Mouse (Mus musculus) megakaryocyte-erythroid progenitor cell, adult 5-6 weeks (primary cell): ENCODE measurements around the gene Wdr92. TPM values are rescaled to one million over a fixed set of nuclear protein-coding genes. Genes with fewer than 3 reads are reported as not detected.

Experiments
- ATAC-seq: replicated peaks from 2 replicates; pipeline ENCODE4 v1.8.0; 2016; ENCODE audit warnings: mild to moderate bottlenecking, inconsistent platforms; ENCODE audit not compliant: severe bottlenecking, poor library complexity, low FRiP score, low TSS enrichment
- total RNA-seq, 2 experiments: library from RNA; stranded (forward) in 1 of 2; stranded (reverse) in 1 of 2; fragments of 200-1000, 215-1000 nt in 1 of 2; fragments of >200 nt in 1 of 2; fragmentation: Nextera tagmentation in 1 of 2; gene quantifications; 2 replicates each; pipeline ENCODE4 v1.2.3; 2014 to 2017

Gene Wdr92
- total RNA-seq (2014; fragmentation: Nextera tagmentation): 37.3 and 42.1 TPM in 2 replicates
- total RNA-seq (2017): 62.6 and 67.4 TPM in 2 replicates

DNA sequence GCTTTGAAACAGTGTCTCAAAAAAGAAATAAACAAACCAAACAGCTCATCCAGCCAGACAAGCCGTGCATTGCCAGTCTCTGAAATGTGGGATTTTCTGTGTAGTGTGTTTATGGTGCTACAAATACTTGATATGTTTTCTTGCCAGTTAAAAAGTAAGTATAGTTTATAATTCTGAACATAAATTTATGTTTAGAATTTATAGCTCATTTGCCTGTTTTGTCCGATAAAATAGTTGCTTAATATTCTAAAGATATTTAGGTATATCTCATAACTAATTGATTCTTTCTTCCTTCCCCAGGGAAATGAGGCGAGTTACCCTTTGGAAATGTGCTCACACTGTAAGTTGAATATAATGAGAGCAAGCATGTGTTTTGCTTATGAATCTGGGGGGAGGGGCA lies at the start of gene Wdr92:
Gene Wdr92 (plus strand): TSS at position 301 of the 400 bp plus-strand sequence.
- ATAC-seq: no peak

DNA sequence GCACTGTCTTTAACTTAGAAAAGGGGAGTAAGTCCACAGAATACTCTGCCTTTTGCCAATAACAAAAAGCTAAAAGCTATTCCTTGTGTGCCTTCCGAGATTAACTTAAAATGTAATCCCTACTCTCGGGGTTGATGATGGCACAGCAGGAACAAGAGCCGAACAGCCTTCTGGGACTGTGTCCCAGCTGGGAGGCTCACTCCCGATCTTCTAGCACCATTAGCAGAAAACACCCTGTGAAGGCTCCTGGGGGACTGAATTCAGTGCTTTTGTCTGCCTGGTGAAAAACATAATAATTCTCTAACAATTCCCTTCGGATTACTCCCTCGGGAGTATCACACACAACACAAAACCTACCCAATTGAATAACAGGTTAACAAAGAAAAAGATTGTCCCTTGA lies 46.3 kb upstream of the Wdr92 start:
- no peak for ATAC-seq

DNA sequence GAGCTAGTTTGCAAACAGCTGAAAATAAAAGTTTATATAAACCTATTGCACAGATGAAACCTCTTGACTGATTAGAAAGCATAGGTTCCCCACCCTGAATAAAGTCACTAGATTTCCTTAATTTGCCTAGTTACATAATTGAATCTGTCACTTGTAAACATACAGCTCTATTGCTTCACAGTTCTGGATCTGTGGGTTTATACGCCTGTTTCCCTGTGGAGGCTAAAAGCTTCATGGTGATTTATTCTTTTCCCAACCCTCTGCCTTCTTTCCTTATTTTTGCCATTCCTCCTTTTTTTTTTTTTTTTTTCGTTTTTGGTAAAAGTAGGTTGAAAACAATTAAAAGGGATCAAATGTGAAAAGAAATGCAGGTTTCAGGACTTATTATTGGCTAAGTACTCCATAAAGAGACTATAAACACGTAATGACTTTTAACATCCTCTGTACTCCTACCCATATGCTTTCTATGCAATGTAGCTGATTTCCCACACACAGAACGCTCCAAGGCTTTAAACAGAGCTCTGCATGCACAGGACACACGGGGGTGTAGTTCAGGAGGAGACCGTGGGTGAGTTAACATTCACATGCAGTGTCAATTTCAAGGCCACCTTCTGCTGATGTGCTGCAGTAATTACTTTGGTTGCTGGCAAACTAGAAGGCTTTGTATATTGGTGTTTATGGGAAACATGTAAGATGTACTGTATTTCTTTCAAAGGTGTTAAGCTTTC lies 43.4 kb upstream of the Wdr92 start:
- ATAC-seq: no peak

DNA sequence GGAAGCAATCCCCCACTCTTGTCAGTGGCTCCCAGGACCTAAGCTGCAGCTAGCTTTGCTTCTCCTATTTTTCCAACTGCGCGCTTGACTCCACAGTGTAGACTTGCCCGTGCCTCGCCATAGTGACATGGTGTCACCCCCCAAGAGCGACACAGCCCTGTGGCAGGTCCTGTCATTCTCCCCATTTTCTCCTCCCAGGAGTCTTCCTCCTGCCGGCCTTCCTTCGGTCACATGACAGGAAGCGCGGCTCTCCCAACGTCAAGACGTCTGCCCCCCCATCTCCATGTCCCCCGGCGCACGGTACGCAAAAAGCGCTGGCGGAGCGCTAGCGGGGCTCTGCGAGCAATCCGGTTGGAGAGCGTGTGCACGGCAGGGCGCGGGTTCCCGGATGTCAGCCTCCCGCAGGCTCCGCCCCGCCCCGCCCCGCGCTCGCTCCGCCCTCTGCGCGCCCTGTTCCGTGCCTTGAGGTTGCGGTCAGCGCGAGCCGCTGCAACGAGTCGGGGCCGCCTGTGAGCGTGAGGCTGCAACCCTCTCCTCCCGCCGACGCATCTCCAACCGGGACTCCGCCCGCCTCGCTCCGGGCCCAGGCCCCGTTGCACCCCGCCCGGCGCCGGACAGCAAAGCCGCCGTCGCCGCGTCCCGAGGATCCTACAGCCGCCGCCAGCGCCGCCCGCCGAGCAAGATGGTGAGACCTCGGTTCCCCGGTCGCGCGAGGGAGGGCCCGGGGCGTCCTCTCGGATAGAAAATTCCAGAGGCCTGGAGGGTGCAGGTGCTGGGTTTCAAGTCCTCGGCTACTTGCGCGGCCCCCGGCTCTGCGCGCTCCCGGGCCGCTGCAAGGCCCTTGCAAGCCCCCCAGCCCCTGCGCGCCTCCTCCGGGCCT lies 22.8 kb upstream of the Wdr92 start, which contains the start of gene Ppp3r1:
Gene Ppp3r1 (plus strand): TSS at position 406 of the 880 bp plus-strand sequence.
- peak; percentile 93 for ATAC-seq

DNA sequence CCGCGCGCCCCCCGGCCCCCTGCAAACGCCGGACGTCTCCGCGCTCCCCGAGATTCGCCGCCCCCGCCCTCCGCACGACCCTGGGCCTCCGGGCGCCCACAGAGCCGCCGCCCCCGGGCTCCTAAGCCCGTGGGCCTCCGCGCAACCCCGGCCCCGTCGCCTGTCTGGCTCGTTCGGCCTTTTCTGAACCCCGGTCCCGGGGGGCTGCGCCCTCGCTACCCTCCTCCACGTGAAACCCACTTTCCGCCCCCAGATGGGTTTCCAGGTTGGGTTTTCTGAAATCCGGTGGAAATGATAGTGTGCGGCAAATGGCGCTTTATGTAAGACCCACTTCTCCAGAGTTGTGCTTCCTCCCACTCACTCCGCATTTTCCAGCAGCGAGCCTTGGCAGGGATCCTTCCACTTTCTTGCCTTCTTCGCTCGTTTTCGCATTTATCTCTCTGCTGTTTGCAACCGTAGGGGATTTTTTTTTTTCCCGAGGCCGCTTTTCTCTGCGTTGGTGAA lies 22.1 kb upstream of the Wdr92 start:
- no peak for ATAC-seq

DNA sequence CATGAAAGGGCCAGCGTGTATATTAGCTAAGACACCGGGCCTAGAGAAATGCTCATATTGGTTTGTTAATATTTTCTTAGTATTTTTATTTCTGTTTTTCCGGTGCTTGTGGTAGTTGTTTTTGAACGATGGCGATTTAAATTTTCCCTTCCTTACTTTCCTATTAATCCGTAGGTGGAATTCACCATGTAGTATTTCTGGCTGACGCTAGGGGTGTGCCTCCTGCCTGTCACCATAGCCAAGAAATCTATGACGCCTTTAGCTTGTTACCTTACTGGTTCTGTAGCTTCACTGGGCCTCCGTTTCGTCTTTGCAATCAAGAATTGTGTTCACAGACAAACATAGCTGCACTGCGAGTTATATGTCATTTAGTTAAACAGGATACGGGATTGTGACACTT lies 21.7 kb upstream of the Wdr92 start:
- ATAC-seq: peak; percentile 72

DNA sequence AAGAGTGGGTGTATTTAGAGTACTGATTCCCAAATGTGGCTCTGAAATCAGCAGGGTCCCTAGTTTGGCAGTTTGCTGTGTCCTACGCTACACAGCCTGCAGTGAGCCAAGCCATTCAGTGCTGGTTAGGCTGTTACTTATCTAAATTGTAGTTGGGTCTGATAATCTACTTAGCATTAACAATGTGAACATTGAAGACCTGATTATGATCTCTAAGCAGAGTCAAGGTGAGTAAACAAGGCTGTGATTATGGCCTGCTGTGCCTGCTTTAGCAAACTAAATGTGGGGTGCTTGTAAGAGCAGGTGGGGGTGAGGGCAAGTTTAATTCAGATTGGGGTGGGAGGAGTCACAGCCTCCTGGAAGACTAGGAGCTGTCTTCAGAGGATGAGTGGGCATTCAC lies 18.0 kb upstream of the Wdr92 start:
- no peak; the same call in 1 of the 2 replicates for ATAC-seq

DNA sequence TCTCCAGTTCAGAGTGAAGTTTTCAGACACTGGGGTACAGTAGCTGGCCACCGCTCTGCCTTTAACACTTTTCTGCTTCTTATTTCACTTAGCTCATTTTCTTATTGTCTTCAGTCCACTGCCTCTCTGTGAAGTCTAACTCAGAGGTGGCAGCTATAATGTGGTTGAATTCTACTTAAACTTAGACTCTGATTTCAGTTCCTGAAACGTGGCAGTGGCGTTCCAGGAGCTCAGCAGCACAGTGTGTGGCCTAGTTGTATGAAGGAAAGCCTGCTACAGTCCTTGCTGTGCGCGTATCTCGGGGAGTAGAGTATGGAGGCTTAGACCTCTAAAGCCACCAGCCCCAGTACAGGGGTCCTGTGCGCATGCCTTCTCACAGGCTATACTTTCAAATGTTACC lies 15.3 kb upstream of the Wdr92 start:
- no peak for ATAC-seq

DNA sequence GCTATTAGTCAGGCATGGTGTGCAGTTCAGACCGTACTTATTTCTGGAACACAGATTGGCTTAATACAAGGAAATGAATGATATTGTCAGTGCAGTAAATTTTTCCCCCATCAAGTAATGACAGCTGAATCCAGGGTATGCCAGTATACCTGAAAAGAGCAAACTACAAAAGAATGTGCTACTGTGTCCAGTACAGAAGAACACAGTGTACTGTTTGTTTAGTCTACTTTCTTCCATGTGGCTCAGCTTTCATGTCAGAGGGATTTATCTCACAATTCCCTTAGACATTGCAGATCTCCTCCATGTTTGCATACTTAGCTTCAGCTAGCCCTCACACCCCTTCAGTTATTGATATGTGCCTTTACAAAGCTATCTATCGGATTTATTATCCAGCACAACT lies 12.6 kb upstream of the Wdr92 start:
- no peak for ATAC-seq

DNA sequence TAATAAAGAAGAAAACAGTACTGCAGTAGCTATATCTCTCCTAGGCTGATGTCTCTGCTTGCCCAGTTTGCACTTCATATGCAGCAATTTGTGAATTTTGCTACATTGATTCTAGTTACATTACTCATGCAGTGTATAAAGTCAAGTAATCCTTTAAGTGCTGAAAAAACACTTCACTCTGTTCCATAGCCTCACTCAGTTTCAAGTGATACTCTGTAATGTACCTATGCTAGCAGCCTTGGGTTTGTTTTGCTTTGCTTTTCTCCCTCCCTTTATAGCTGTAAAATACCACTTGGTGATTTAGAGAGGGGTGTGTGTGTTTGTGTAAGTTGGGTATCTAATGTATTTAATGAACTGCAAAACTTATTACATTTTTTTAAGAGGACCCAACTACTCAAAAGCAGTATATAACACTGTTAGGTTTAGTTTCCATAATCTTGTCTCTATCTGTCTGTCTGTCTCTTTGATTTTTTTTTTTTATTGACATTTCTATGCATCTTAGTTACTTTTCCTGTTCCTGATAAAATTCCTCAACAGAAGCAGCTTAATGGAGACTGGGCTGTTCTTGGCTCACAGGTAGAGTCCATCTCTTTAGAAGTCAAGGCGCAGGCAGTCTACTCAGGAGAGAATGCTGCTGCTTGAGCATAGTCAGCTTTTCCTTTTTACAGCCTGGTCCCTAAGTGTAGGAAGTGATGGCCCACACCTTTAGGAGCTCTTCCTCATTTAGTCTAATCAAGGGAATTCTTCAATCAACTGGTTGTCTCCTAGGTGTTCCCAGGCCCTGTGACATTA lies 10.8 kb upstream of the Wdr92 start:
- ATAC-seq: no peak

DNA sequence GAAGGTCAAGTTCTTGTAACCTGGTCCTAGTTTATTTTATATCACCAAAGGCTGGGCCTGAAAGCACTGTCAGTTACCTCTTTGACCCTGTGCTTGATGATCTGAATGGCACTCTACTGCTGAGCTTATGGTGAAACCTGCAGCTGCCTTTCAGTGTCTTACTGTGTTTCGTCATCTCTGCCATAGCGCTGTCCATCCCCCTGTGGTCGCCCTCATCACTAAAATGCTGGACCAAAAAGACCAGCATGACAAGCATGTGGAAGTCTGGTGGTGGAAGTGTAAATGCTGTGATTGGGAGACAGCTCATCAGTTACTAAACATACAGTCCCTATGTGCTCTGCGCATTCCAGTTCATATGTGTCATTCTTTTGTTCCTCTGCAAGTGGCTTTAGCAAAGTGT lies 9.6 kb upstream of the Wdr92 start:
- no peak for ATAC-seq

DNA sequence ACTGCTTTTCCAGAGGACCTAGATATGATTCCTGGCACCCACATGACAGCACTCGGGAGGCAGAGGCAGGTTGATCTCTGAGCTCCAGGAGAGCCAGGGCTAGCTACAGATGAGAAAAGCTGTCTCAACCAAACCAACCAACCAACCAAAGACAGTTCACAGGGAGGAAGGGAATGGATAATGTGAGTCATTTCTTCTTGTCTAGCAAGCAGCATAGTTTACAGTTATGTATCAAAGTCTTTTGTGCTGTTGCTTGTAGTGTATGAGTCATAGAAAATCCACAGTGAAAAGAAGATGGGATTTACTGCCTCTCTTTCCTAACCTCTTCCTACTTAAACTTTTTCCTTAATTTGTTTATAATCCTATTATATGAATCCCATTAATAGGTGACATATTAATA lies 5.3 kb upstream of the Wdr92 start:
- no peak for ATAC-seq

DNA sequence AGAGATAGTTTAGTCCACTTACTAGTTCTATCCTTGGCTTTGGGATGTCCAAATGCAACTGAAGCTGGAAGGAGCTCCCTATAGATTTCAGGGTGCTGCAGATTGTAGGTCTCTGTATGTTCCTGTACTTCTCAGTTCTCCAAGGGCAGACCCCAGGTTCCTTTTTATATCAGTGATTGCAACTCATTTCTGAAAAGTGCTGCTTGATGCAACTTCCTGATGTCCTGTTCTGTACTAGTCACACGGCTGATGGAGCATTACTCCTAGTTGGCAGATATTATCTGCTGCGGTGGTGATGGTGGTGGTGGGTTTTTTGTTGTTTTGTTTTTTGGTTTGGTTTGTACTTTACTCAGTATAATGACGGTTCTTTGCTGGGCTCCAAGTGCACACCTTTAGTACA lies 1.2 kb upstream of the Wdr92 start:
- no peak for ATAC-seq

DNA sequence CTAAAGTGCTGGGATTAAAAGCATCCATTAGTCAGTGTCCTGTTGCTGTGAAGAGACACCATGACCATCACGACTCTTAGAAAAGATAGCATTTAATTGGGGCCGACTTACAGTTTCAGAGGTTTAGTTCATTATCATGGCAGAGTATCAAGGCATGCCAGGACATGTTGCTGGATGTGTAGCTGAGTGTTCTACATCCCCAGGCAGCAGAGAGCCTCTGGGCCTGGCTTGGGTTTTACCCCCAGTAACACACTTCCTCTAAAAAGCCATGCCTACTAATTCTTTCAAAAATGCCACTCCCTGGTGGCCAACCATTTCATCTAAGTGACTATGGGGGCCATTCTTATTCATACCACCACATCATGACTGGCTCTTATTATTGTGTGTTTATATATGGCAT lies 1.3 kb downstream of the Wdr92 start:
- no peak for ATAC-seq

DNA sequence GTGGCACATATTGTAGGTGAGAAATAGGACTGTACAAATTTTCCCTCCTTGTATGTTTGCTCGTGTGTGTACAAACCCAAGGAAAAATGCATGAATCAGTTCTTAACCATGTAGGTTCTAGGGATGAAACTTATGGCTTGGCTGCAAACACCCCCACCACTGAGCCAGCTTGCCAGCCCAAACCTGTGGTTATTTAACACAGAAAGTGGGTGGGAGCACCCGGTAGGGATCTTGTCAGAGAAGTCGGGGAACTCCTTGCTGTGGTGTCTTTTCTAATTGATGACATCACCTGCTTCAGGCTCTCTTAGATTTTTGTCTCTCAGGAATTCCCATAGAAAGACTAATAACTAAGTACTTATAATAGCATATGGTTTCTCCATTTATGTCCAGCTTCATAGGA lies 5.7 kb downstream of the Wdr92 start:
- ATAC-seq: no peak

DNA sequence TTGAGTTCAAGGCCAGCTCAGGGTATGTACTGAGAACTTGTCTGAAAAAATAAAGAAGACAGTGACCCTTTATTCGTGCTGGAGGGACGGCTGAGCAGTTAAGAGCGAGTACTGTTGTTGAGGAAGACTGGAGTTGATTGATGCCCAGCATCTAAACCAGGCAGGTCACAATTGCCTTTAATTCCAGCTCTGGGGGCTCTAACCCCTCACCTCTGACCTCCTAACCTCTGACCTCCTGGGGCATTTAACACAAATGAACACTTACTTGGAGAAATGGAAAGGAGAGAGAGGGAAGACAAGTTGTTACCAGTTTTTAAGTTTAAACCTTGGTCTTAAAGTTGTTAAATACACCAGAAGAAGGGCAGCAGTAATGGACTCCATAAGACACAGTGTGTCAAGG lies 6.9 kb downstream of the Wdr92 start:
- no peak for ATAC-seq

DNA sequence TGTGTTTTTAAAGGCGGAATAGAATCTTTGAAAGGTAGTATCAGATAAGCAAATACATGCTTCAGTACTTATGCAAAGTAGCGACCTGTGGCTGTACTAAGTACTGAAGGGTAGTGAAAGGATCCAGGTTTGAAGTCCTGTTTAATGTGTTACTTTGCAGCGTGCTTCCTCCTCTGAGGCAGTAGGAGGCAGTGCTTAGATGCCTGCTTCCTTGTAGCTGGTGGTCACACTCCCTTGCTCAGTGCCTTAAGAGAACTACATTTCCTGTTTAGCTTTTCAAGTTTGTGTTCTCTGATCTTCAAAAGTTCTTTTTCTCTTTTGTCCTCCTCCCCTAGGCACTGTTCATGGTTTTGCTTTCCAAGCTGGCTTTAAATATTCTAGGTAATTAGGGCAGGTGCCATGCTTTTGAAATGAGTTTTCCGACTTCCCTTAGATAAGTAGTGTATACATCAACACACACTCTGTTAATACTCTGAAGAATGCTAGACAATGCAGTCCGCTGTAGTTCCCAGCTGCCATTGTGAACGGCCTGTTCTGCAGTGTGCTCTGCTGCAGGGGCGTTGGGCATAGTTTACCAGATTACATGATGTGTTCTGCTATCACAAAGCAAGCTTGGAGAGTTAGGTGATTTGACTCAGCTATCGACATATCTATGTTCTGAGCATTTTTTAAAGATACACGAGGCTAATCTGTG lies 10.4 kb downstream of the Wdr92 start:
- peak; percentile 79 for ATAC-seq

DNA sequence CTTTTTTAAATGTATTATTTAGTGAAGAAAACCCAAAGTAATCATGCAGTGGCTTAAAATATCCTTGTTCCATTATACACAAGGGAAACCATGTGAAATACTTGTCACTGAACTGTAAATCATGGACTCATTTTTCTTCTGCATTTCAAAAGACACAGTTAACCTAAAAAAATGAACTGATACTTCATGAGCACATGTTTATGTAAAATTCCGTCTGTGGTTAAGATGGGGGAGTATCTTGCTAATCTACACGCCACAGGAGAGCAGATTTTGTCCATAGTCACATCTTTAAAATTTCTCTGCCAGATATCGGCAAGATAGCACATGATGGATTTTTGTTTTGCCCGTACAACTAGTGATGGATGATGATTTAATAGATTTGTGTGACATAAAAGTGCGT lies 17.3 kb downstream of the Wdr92 start:
- no peak for ATAC-seq

DNA sequence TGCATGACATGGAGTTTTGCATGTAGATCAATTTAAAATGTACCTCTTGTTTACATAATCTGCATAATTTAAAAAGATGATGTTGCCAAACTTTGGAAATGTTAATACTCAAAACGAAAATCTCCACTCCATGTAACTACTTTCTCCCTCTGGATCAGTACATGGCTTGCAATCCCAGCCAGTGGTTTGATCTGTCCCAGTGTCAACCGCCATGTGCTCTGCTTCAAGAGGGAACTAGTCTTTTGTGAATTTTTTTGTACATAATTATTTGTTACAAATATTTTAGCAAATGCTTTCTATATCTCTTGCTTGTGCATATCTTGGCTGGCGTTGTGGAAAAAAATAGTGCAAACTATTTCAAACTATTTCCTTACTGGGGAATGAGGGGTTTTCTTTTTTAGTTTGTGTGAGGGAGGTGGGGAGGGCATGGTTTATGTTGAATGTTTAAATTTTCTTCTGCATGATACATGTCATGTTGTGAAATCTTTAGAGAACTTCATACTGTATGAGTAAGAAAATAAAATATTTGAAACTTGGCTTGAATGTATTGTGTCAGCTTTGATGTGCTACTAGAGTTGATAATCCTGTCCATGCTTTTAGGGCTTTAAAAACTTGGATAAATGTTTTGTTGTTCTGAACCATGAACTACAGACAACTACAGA lies 18.1 kb downstream of the Wdr92 start:
- ATAC-seq: no peak
